Mouse (Mus musculus): ENCODE data around the gene Men1. TPM values are rescaled to one million over a fixed set of nuclear protein-coding genes. Genes with fewer than 3 reads are reported as not detected.

Gene Men1
- polyA plus RNA-seq, 1 experiment from 2014 or later, result 94.6 TPM

GRCm38 (mm10) chr19:6389803-6390202 lies 55.0 kb downstream of the Men1 start:
- Histone ChIP-seq H3K9me3 (no peaks in the 10 kb centered on the region), H3K4me1 (0 out of 2 replicates have a peak, but pooled peaks cover 4% of the 10 kb centered on the region), H3K9ac (replicated peaks) (peak overlapping the region; percentile 18; the same call in 1 of the 2 replicates), H3K27me3 (no peaks in the 10 kb centered on the region), H3K27ac (replicated peaks) (no peak overlapping the region), H3K36me3 (no peaks in the 10 kb centered on the region), H3K4me2 (replicated peaks) (peak overlapping the region; percentile 37), H3K4me3 (peak overlapping the region; percentile 15)
- 6% methylated on average over 16 of the region's 16 CpGs for WGBS
- peak; percentile 34; the same call in 1 of the 2 replicates for ATAC-seq (replicated peaks)

DNA sequence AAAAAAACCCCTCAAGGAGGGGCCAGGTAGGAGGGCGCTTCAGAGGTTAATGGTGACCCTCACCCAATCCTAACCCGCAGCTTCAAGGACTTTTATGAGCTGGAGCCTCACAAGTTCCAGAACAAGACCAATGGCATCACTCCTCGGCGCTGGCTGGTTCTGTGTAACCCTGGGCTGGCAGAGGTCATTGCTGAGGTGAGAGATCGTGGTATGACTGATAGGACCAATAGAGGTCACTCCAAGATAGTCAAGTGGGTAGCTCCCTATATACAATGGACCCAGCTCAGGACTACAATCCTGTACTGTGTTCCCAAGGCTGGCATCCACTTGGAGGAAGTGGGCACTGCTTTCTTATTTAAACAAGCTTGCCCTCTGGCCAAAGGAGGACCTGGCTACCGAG lies 55.5 kb downstream of the Men1 start:
- no peaks in the 10 kb centered on the region for H3K9me3 ChIP-seq
- no peaks in the 10 kb centered on the region for H3K36me3 ChIP-seq
- H3K4me3 ChIP-seq, result no peak overlapping the region
- ATAC-seq (replicated peaks), result no peak
- no peak overlapping the region for H3K27ac ChIP-seq (replicated peaks)
- 67% methylated on average over 6 of the region's 6 CpGs for WGBS
- no peaks in the 10 kb centered on the region for H3K27me3 ChIP-seq
- H3K4me1 ChIP-seq, result 0 out of 2 replicates have a peak, but pooled peaks cover 4% of the 10 kb centered on the region
- H3K9ac ChIP-seq (replicated peaks), result no peak overlapping the region
- no peak overlapping the region for H3K4me2 ChIP-seq (replicated peaks)

Small RNA genes lying within 50 kb of the gene (microRNA-seq; reads per million reads assigned to microRNA genes)
- gene Mir6989, result not detected

Other genes starting within 250 kb of the Men1 start
- gene Cdca5, start 250.0 kb upstream of the Men1 start, polyA plus RNA-seq (2015; fragmentation: Nextera tagmentation; extraction: Ambion mirVana), result 19.3 and 22.3 TPM in 2 replicates
- gene AC131692.1, start 240.6 kb upstream of the Men1 start, polyA plus RNA-seq (2015; fragmentation: Nextera tagmentation; extraction: Ambion mirVana), result 0.31 and 0.37 TPM in 2 replicates
- gene Naaladl1, start 229.2 kb upstream of the Men1 start, polyA plus RNA-seq (2015; fragmentation: Nextera tagmentation; extraction: Ambion mirVana), result 0.33 and 0.53 TPM in 2 replicates
- 53.5 and 56.5 TPM in 2 replicates for gene Sac3d1, start 216.3 kb upstream of the Men1 start, polyA plus RNA-seq (2015; fragmentation: Nextera tagmentation; extraction: Ambion mirVana)
- gene Snx15, start 206.7 kb upstream of the Men1 start, polyA plus RNA-seq (2015; fragmentation: Nextera tagmentation; extraction: Ambion mirVana), result 43.1 and 45.6 TPM in 2 replicates
- gene Batf2, start 194.0 kb upstream of the Men1 start, polyA plus RNA-seq (2015; fragmentation: Nextera tagmentation; extraction: Ambion mirVana), result 0.13 TPM in 1 of 2 replicates, not detected in the other
- gene Arl2, start 193.4 kb upstream of the Men1 start, polyA plus RNA-seq (2015; fragmentation: Nextera tagmentation; extraction: Ambion mirVana), result 84.4 and 90.1 TPM in 2 replicates
- not detected in 2 replicates for gene Majin, start 150.6 kb upstream of the Men1 start, polyA plus RNA-seq (2015; fragmentation: Nextera tagmentation; extraction: Ambion mirVana)
- not detected in 2 replicates for gene Gpha2, start 108.6 kb upstream of the Men1 start, polyA plus RNA-seq (2015; fragmentation: Nextera tagmentation; extraction: Ambion mirVana)
- gene Ppp2r5b, start 99.1 kb upstream of the Men1 start, polyA plus RNA-seq (2015; fragmentation: Nextera tagmentation; extraction: Ambion mirVana), result 95.5 and 98.5 TPM in 2 replicates
- gene Atg2a, start 93.3 kb upstream of the Men1 start, polyA plus RNA-seq (2015; fragmentation: Nextera tagmentation; extraction: Ambion mirVana), result 9.7 and 10.1 TPM in 2 replicates
- 88.1 TPM in 2 replicates for gene Ehd1, start 58.3 kb upstream of the Men1 start, polyA plus RNA-seq (2015; fragmentation: Nextera tagmentation; extraction: Ambion mirVana)
- gene Cdc42bpg, start 28.5 kb upstream of the Men1 start, polyA plus RNA-seq (2015; fragmentation: Nextera tagmentation; extraction: Ambion mirVana), result 0.31 and 0.67 TPM in 2 replicates
- 12.7 and 14.1 TPM in 2 replicates for gene Map4k2, start 6.2 kb downstream of the Men1 start, polyA plus RNA-seq (2015; fragmentation: Nextera tagmentation; extraction: Ambion mirVana)
- gene Sf1, start 28.7 kb downstream of the Men1 start, polyA plus RNA-seq (2015; fragmentation: Nextera tagmentation; extraction: Ambion mirVana), result 119 and 134 TPM in 2 replicates
- 3.4 and 3.5 TPM in 2 replicates for gene Pygm, start 49.4 kb downstream of the Men1 start, polyA plus RNA-seq (2015; fragmentation: Nextera tagmentation; extraction: Ambion mirVana)
- 34.6 and 41.3 TPM in 2 replicates for gene Rasgrp2, start 64.4 kb downstream of the Men1 start, polyA plus RNA-seq (2015; fragmentation: Nextera tagmentation; extraction: Ambion mirVana)
- gene Nrxn2, start 83.8 kb downstream of the Men1 start, polyA plus RNA-seq (2015; fragmentation: Nextera tagmentation; extraction: Ambion mirVana), result 31.1 and 32.4 TPM in 2 replicates
- gene Slc22a12, start 208.1 kb downstream of the Men1 start, polyA plus RNA-seq (2015; fragmentation: Nextera tagmentation; extraction: Ambion mirVana), result 0.10 TPM in 1 of 2 replicates, not detected in the other